Mouse (Mus musculus): ENCODE results near the gene Cyp2w1. TPM values are rescaled to one million over a fixed set of nuclear protein-coding genes. Genes with fewer than 3 reads are reported as not detected.

Cyp2w1 gene
- polyA plus RNA-seq, 1 experiment from 2014 or later: 0.17 TPM

DNA sequence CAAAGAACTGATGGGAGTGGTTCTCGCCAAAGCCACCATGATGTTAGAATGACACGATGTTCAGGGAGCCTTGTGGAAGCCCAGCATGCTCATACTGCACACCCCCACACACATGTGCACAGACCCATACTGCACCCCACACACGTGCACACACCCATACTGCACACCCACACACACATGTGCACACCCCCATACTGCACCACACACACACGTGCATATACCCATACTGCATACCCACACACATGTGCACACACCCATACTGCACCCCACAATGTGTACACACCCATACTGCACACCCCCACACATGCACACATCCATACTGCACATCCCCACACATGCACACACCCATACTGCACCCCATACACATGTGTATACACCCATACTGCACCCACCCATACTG, 16.8 kb upstream of the Cyp2w1 start:
- ATAC-seq (ENCODE audit: low FRiP score): 0 out of 2 replicates have a peak, but pooled peaks have one; percentile 42
- WGBS: 88% methylated on average over 4 of the region's 4 CpGs

DNA sequence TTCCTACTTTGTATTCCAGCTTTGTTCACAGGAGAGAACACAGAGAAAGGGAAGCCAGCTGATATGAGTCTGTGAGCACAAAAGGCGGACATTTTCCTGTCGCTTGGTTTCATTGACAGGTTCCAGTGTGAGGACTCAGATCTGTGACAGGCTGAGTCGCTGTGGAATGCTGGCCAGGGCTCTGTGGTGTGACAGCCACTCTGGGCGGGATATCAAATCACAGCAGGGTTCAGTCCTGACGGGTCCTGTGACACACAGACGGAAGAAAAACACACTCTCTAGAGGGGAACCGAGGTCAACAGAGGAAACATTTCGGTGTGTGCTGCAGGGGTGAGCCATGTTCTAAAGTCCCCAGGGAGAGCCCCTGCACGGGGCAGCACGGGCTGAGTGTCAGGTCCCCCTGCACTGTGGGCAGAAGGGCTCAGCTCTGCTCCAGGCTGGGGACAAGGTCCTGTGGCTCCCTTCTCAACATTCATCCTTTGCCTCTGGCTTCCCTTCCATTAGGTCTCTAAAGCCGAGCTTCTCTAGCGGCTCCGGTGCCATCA, 14.5 kb upstream of the Cyp2w1 start:
- H3K27me3 ChIP-seq: no peaks in the 10 kb centered on the region
- 82% methylated on average over 13 of the region's 13 CpGs for WGBS
- H3K27ac ChIP-seq: no peak overlapping the region
- no peaks in the 10 kb centered on the region; the same call in 1 of the 2 replicates for H3K4me1 ChIP-seq
- no peak overlapping the region for H3K4me3 ChIP-seq (replicated peaks)
- H3K4me2 ChIP-seq: no peak overlapping the region
- H3K9ac ChIP-seq: no peak overlapping the region
- peaks cover 79% of the 10 kb centered on the region for H3K36me3 ChIP-seq (replicated peaks)
- H3K9me3 ChIP-seq: no peaks in the 10 kb centered on the region
- no peak for ATAC-seq (ENCODE audit: low FRiP score)

More for the DNA sequence above, 16.8 kb upstream of the Cyp2w1 start:
- Histone ChIP-seq H3K4me3 (replicated peaks) (no peak overlapping the region), H3K9me3 (no peaks in the 10 kb centered on the region), H3K4me2 (no peak overlapping the region), H3K36me3 (replicated peaks) (peaks cover 61% of the 10 kb centered on the region), H3K4me1 (no peaks in the 10 kb centered on the region), H3K27me3 (peaks cover 4% of the 10 kb centered on the region; the same call in 1 of the 2 replicates), H3K9ac (no peak overlapping the region), H3K27ac (no peak overlapping the region)

GRCm38 (mm10) chr5:139338403-139338802, 14.0 kb upstream of the Cyp2w1 start:
- WGBS: 91% methylated on average over 3 of the region's 3 CpGs
- ATAC-seq (ENCODE audit: low FRiP score): no peak
- H3K4me3 ChIP-seq (replicated peaks): no peak overlapping the region
- no peak overlapping the region for H3K9ac ChIP-seq
- no peaks in the 10 kb centered on the region for H3K9me3 ChIP-seq
- no peak overlapping the region for H3K4me2 ChIP-seq
- H3K27ac ChIP-seq: no peak overlapping the region
- peaks cover under 1% of the 10 kb centered on the region; the same call in 1 of the 2 replicates for H3K4me1 ChIP-seq
- H3K27me3 ChIP-seq: no peaks in the 10 kb centered on the region
- H3K36me3 ChIP-seq (replicated peaks): peaks cover 79% of the 10 kb centered on the region

DNA sequence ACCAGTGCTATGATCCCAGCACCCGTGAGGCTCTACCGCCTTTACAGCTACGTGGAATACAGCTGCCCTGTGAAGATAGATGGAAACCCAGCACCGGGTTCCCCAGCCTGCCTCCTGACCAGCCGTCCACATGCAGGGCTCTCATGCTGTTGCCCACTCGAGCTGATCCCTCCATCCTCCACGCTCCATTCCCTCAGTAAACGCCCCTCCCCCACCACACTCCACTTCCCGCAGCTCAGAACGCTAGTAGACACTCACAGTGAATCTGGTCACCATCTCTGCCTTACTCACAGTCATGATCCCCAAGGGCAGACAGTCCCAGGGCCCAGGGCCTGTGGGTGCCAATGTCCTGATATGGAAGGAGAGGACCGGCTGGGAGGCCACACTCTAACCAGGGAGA, 13.5 kb upstream of the Cyp2w1 start:
- peaks cover 79% of the 10 kb centered on the region for H3K36me3 ChIP-seq (replicated peaks)
- no peaks in the 10 kb centered on the region for H3K27me3 ChIP-seq
- H3K9me3 ChIP-seq: no peaks in the 10 kb centered on the region
- ATAC-seq (ENCODE audit: low FRiP score): no peak
- H3K27ac ChIP-seq: no peak overlapping the region
- H3K4me2 ChIP-seq: no peak overlapping the region
- peaks cover 5% of the 10 kb centered on the region for H3K4me1 ChIP-seq
- no peak overlapping the region for H3K4me3 ChIP-seq (replicated peaks)
- WGBS: 87% methylated on average over 11 of the region's 11 CpGs
- H3K9ac ChIP-seq: no peak overlapping the region

DNA sequence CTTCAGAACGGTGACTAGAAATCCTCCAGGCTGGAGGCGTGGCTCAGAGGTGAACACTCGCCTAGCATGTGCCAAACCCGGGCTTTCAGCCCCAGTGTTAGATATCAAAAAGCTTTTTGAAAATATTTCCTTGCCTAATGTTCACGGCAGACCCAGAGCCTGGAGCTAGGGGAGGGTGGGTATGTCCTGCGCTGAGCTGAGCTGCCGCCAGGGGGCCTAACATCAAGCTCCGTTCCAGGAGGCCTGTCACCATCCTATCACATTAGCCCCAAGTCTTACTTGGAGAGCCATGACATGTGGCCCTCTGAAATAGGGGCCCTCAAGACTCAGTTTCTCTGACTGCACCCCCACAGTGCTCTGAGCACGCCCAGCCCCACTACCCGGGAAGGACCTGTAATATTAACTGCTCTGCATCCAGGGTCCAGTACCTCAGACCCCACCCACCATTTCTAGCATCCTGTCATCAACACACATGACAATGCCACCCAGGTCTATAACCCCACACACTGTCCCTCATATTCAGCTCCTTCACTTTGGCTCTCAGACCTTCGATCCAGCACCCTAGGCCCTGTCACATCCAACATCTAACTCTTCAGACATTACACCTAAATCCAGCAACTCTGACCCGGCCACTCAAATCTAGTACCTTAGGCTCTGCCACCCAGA, 8.3 kb upstream of the Cyp2w1 start:
- H3K4me3 ChIP-seq (replicated peaks): peak overlapping the region; percentile 82
- peak overlapping the region; percentile 96 for H3K4me2 ChIP-seq
- peak overlapping the region; percentile 85 for H3K9ac ChIP-seq
- 7% methylated on average over 12 of the region's 12 CpGs for WGBS
- peak overlapping the region; percentile 78; the same call in 1 of the 2 replicates for H3K27ac ChIP-seq
- H3K27me3 ChIP-seq: peaks cover 15% of the 10 kb centered on the region; the same call in 1 of the 2 replicates
- ATAC-seq (ENCODE audit: low FRiP score): peak; percentile 79
- H3K9me3 ChIP-seq: no peaks in the 10 kb centered on the region
- H3K4me1 ChIP-seq: peaks cover 15% of the 10 kb centered on the region
- H3K36me3 ChIP-seq (replicated peaks): peaks cover 32% of the 10 kb centered on the region

DNA sequence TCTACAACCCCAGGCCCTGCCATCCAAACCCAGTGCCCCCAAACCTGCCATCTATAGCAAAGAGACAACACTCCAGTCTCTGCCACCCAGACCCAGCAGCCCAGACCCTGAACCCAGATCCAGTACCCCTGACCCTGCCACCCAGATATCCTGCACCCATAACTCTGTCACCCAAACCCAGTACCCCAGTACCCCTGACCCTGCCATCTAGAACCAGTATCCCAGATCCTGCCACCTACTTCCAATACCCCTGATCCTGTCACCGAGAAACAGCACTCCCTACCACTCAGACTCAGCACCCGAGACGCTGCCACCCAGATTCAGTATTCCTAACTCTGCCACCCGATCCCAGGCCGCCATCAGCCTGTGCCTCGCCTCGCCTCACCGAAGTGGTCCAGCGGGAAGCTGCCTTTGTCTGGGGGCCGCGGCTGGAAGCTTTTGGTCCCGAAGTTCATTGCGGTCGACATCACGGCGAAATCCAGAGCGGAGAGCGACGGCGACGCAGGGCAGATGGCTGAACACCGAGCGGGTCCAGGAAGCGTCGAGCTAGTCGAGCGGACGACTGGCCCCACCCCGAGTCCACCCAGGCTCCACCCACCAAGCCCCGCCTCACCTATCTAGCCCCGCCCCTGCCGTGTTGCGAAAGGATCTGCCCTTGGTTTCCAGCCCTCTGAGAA, 7.6 kb upstream of the Cyp2w1 start:
- peak; percentile 93 for ATAC-seq (ENCODE audit: low FRiP score)
- peak overlapping the region; percentile 78 for H3K27ac ChIP-seq
- peak overlapping the region; percentile 96 for H3K4me2 ChIP-seq
- WGBS: 0% methylated on average over 33 of the region's 33 CpGs
- H3K4me1 ChIP-seq: peaks cover 15% of the 10 kb centered on the region
- H3K27me3 ChIP-seq: peaks cover 15% of the 10 kb centered on the region; the same call in 1 of the 2 replicates
- no peaks in the 10 kb centered on the region for H3K9me3 ChIP-seq
- peak overlapping the region; percentile 85 for H3K9ac ChIP-seq
- H3K36me3 ChIP-seq (replicated peaks): peaks cover 26% of the 10 kb centered on the region
- peak overlapping the region; percentile 82 for H3K4me3 ChIP-seq (replicated peaks)

GRCm38 (mm10) chr5:139345364-139345714, 7.1 kb upstream of the Cyp2w1 start:
- ATAC-seq (ENCODE audit: low FRiP score): peak; percentile 35
- peak overlapping the region; percentile 63; the same call in 1 of the 2 replicates for H3K27ac ChIP-seq
- H3K9ac ChIP-seq: peak overlapping the region; percentile 85; the same call in 1 of the 2 replicates
- H3K4me1 ChIP-seq: peaks cover 15% of the 10 kb centered on the region
- H3K4me2 ChIP-seq: peak overlapping the region; percentile 96
- H3K36me3 ChIP-seq (replicated peaks): peaks cover 21% of the 10 kb centered on the region
- H3K9me3 ChIP-seq: no peaks in the 10 kb centered on the region
- H3K27me3 ChIP-seq: peaks cover 15% of the 10 kb centered on the region; the same call in 1 of the 2 replicates
- WGBS: 14% methylated on average over 5 of the region's 5 CpGs
- H3K4me3 ChIP-seq (replicated peaks): peak overlapping the region; percentile 82

- H3K27me3 ChIP-seq: peaks cover 27% of the 10 kb centered on the region; the same call in 1 of the 2 replicates
- no peak overlapping the region for H3K27ac ChIP-seq
- H3K4me3 ChIP-seq (replicated peaks): no peak overlapping the region
- H3K36me3 ChIP-seq (replicated peaks): peaks cover 6% of the 10 kb centered on the region
- no peak for ATAC-seq (ENCODE audit: low FRiP score)
- no peak overlapping the region for H3K4me2 ChIP-seq
- no peak overlapping the region for H3K9ac ChIP-seq
- H3K9me3 ChIP-seq: no peaks in the 10 kb centered on the region
- WGBS: 65% methylated on average over 1 of the region's 1 CpGs
- H3K4me1 ChIP-seq: peaks cover 20% of the 10 kb centered on the region
These were observed 5.2 kb upstream of the Cyp2w1 start for GRCm38 (mm10) chr5:139347225-139347624.

DNA sequence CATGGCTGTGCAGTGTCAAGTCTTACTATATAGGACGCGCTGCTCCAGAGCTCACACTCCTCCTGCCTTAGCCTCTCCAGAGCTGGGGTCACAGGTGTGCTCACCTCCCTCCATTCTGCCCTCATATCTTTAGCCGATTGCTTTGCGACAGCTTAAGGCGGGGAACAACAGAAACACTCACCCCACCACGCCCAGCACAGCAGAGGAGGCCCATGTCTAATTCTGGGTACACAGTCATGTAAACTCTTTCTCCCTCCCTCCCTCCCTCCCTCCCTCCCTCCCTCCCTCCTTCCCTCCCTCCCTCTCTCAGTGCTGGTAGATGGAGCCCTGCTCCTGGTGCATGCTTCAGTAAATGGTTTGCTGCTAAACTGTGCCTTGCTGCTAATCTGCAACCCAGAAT, 2.7 kb upstream of the Cyp2w1 start:
- ATAC-seq (ENCODE audit: low FRiP score): no peak
- Histone ChIP-seq H3K4me3 (replicated peaks) (no peak overlapping the region), H3K36me3 (replicated peaks) (no peaks in the 10 kb centered on the region), H3K27me3 (peaks cover 27% of the 10 kb centered on the region; the same call in 1 of the 2 replicates), H3K27ac (no peak overlapping the region), H3K9ac (no peak overlapping the region), H3K4me1 (peaks cover 9% of the 10 kb centered on the region), H3K9me3 (no peaks in the 10 kb centered on the region), H3K4me2 (no peak overlapping the region)
- WGBS: 83% methylated on average over 6 of the region's 6 CpGs

DNA sequence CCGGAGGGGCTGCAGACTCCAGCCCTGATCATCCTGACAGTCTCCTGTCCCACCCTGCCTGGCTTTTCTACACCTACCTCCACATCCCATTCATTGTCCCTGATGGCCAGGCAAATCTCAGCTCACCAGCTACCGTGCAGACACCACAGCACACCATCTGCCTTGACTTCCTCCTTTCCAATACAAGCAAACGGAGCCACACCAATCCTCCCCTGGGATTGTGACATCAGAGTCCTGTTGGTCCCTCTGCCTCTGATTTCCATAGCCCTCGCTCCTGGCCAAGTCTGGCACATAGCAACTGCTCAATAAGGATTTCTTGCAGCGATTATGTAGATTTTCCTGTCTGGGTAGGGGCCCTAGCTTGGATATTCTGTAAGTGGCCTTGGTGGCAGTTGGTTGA, 1.3 kb upstream of the Cyp2w1 start, which contains the start of gene Cox19:
Gene Cox19, minus strand, starts transcription at position 285 of the 400 bp plus-strand sequence.
- Histone ChIP-seq H3K4me3 (replicated peaks) (no peak within 1 kb of the TSS), H3K4me2 (no peak within 1 kb of the TSS), H3K27me3 (peaks cover 26% of the 10 kb centered on the region; the same call in 1 of the 2 replicates), H3K4me1 (peaks cover 4% of the 10 kb centered on the region; the same call in 1 of the 2 replicates), H3K36me3 (replicated peaks) (no peaks in the 10 kb centered on the region), H3K9ac (no peak within 1 kb of the TSS), H3K27ac (no peak within 1 kb of the TSS), H3K9me3 (no peaks in the 10 kb centered on the region)
- WGBS: 59% methylated on average over 5 of the region's 5 CpGs
- ATAC-seq (ENCODE audit: low FRiP score): no peak

DNA sequence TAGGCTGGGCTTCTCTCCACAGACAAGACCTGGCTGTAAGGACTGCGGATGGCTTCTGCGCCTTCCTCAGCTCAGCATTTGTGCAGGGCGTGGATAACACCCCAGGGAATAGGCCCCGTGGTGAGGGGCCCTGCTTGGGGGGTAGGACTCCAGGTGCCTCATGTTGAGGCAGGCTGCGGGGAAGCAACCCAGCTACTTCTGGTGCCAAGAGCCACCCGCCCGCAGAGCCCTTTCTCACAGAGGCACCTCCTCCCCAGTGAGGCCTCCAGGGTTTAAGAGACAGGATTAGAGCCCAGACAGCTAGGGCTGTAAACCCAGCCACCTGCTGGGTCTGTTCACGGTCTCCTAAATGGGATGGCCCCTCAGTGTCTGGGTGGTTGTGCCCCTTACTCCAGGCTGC, 789 bp upstream of the Cyp2w1 start:
- Histone ChIP-seq H3K9ac (no peak overlapping the region), H3K4me2 (no peak overlapping the region), H3K4me1 (peaks cover 4% of the 10 kb centered on the region; the same call in 1 of the 2 replicates), H3K27me3 (peaks cover 21% of the 10 kb centered on the region; the same call in 1 of the 2 replicates), H3K36me3 (replicated peaks) (no peaks in the 10 kb centered on the region), H3K27ac (no peak overlapping the region), H3K9me3 (no peaks in the 10 kb centered on the region), H3K4me3 (replicated peaks) (no peak overlapping the region)
- no peak for ATAC-seq (ENCODE audit: low FRiP score)
- 33% methylated on average over 8 of the region's 8 CpGs for WGBS

DNA sequence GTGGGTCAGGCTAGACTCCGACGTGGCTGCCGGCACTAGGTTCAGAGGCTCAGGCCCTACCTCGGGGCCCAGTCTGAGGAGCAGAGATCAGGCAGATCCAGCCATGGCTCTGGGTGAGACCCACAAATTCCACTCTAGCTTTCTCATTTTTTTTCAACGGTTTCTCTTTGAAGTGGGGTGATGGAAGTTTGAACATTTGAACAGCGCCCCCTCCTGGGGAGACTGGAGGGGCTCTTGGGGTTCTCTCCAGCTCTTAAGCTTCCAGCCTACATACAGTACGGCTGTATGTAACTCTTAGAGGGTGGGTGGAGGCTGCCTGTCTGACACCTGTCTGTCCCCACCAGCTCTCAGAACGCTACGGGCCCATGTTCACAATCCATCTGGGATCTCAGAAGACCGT, 1.1 kb downstream of the Cyp2w1 start:
- Histone ChIP-seq H3K9ac (no peak overlapping the region), H3K27ac (no peak overlapping the region), H3K4me1 (peaks cover 4% of the 10 kb centered on the region; the same call in 1 of the 2 replicates), H3K27me3 (peaks cover 12% of the 10 kb centered on the region; the same call in 1 of the 2 replicates), H3K36me3 (replicated peaks) (no peaks in the 10 kb centered on the region; the same call in 1 of the 2 replicates), H3K4me2 (no peak overlapping the region), H3K9me3 (no peaks in the 10 kb centered on the region), H3K4me3 (replicated peaks) (no peak overlapping the region)
- no peak for ATAC-seq (ENCODE audit: low FRiP score)
- WGBS: 62% methylated on average over 10 of the region's 10 CpGs
